Mouse (Mus musculus) brown adipose tissue, adult 24 weeks (tissue): Measurements from ENCODE around the gene Clk2. TPM values are rescaled to one million over a fixed set of nuclear protein-coding genes. Genes with fewer than 3 reads are reported as not detected.
A peak's percentile ranks its signal among the peaks of the same experiment; 100 is the strongest.

Experiments used
- H3K27ac ChIP-seq: fragments of 200-500 bp; replicated peaks from 2 replicates; pipeline ENCODE4 v1.5.1; 2012; ENCODE audit warnings: low read depth, mild to moderate bottlenecking, low read length
- H3K4me1 ChIP-seq: fragments of 200-500 bp; 2 replicates; pipeline ENCODE4 v1.6.1; 2012; ENCODE audit warnings: low read length, mixed read lengths; ENCODE audit not compliant: control insufficient read depth, insufficient read depth, insufficient read length
- H3K4me3 ChIP-seq: fragments of 200-500 bp; 2 replicates; pipeline ENCODE4 v1.5.1; 2012; ENCODE audit warnings: low read depth, mild to moderate bottlenecking, low read length, moderate library complexity; ENCODE audit not compliant: insufficient read depth
- polyA plus RNA-seq: library from polyadenylated mRNA; stranded (reverse); fragments of >200 nt; gene quantifications from 2 replicates; pipeline ENCODE4 v1.2.4, GENCODE M21; 2012; ENCODE audit not compliant: missing spikeins, insufficient read depth, insufficient read length

The Clk2 gene
- polyA plus RNA-seq, 1 experiment = 14.3 TPM

DNA sequence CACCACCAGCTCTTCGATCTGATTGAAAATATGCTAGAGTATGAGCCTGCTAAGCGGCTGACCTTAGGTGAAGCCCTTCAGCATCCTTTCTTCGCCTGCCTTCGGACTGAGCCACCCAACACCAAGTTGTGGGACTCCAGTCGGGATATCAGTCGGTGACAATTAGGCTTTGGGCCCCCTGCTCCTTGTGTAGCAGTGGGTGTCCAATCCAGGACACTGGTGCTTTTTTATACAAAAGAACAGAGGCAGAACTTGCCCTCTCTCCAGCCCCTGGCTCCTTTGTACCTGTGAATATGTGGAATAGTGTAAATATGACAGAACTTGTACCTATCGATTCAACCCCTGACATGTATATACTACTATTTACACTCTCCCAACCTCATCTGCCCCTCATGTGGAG is 11.8 kb downstream of the Clk2 start:
- Histone ChIP-seq H3K27ac (no peak overlapping the region), H3K4me1 (0 out of 2 replicates have a peak, but pooled peaks cover 5% of the 10 kb centered on the region), H3K4me3 (no peak overlapping the region)

- Histone ChIP-seq H3K27ac (peak within 1 kb of the TSS; percentile 50), H3K4me1 (0 out of 2 replicates have a peak, but pooled peaks cover 5% of the 10 kb centered on the region), H3K4me3 (peak within 1 kb of the TSS; percentile 77)
These were observed 12.9 kb downstream of the Clk2 start, which contains the start of gene Scamp3 for GRCm38 (mm10) chr3:89177242-89178106. TSS of gene Scamp3 (plus strand) at chr3:89177473.

GRCm38 (mm10) chr3:89178107-89178385 is 13.5 kb downstream of the Clk2 start:
- H3K27ac ChIP-seq = peak overlapping the region; percentile 50
- H3K4me1 ChIP-seq = 0 out of 2 replicates have a peak, but pooled peaks cover 5% of the 10 kb centered on the region
- peak overlapping the region; percentile 77 for H3K4me3 ChIP-seq

DNA sequence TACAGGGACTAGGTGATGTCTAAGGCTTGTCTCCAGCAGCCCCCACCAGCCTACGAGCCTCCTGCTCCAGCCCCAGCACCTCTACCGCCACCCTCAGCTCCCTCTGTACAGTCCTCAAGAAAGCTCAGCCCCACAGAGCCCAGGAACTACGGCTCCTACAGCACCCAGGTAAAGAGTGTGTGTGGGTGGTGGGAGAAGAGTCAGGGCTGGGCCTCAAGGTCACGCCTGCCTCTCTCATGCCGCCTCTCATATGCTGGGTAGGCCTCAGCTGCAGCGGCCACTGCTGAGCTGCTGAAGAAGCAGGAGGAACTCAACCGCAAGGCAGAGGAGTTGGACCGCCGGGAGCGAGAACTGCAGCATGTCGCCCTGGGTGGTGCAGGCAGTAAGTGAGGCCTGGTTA is 14.5 kb downstream of the Clk2 start:
- Histone ChIP-seq H3K27ac (no peak overlapping the region), H3K4me3 (no peak overlapping the region; the same call in 1 of the 2 replicates)

GRCm38 (mm10) chr3:89181749-89182500 is 17.3 kb downstream of the Clk2 start:
- Histone ChIP-seq H3K27ac (no peak overlapping the region), H3K4me3 (no peak overlapping the region), H3K4me1 (peaks cover 5% of the 10 kb centered on the region; the same call in 1 of the 2 replicates)

More for the DNA sequence above, 14.5 kb downstream of the Clk2 start:
- 0 out of 2 replicates have a peak, but pooled peaks cover 5% of the 10 kb centered on the region for H3K4me1 ChIP-seq

- H3K4me3 ChIP-seq = 0 out of 2 replicates have a peak overlapping the region, but pooled peaks have one; percentile 54
- peaks cover 5% of the 10 kb centered on the region; the same call in 1 of the 2 replicates for H3K4me1 ChIP-seq
- H3K27ac ChIP-seq = no peak overlapping the region
These were observed 18.0 kb downstream of the Clk2 start for GRCm38 (mm10) chr3:89182531-89183057.

DNA sequence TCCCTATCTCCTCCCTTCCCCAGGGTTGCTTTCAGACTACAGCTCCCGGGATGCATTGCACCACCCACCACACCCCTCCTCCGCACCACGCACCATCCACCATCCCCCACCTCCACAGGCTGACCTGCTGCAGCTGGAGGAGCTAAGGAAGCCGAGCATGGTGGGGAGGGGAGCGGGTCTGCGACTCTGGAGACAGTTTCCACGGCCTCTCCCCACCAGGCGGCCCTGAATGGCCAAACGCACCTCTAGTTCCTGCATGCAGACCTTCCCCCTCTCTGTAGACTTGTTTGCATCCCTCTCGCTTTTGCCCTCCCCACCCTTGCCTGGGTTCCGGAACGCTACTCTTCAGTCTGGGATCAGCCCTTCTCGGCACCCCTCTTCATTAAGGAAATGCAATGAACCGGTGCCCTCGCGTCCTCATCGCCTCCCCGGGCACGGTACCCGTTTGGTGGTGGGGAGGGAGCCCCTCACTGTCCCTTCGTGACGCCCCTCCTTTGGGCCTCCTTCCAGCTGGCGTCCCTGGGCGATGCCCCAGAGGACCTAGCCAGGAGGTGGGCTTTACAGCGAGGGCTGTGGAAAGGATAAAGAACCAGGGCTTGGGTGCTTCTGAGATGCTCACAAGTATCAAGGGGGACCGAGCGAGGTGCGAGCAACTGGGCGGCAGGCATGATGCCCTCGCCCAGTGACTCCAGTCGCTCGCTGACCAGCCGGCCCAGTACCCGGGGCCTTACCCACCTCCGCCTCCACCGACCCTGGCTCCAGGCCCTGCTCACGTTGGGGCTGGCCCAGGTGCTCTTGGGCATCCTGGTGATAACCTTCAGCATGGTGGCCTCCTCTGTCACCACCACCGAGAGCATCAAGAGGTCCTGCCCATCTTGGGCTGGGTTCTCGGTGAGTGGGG is 18.7 kb downstream of the Clk2 start, which contains the start of gene Fam189b:
Fam189b (plus strand) TSS at position 86 of the 901 bp plus-strand sequence.
- peaks cover under 1% of the 10 kb centered on the region; the same call in 1 of the 2 replicates for H3K4me1 ChIP-seq
- H3K4me3 ChIP-seq = peak within 1 kb of the TSS; percentile 54
- H3K27ac ChIP-seq = no peak within 1 kb of the TSS

GRCm38 (mm10) chr3:89183959-89184315 is 19.3 kb downstream of the Clk2 start:
- peak overlapping the region; percentile 54 for H3K4me3 ChIP-seq
- H3K27ac ChIP-seq = no peak overlapping the region
- H3K4me1 ChIP-seq = no peaks in the 10 kb centered on the region; the same call in 1 of the 2 replicates

DNA sequence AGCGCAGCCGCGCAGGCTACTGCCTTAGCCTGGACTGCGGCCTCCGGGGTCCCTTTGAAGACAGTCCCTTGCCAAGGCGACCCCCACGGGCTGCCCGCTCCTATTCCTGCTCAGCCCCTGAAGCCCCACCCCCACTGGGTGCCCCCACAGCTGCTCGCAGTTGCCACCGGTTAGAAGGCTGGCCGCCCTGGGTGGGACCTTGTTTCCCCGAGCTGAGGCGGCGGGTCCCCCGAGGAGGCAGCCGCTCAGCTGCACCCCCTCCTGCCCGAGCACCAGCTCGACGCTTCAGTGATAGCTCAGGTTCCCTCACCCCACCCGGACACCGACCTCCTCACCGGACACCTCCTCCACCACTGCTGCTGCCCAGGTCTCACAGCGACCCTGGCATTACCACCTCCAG is 22.6 kb downstream of the Clk2 start:
- Histone ChIP-seq H3K4me3 (no peak overlapping the region), H3K27ac (no peak overlapping the region)

GRCm38 (mm10) chr3:89187690-89188477 is 23.3 kb downstream of the Clk2 start:
- no peaks in the 10 kb centered on the region; the same call in 1 of the 2 replicates for H3K4me1 ChIP-seq
- no peak overlapping the region for H3K4me3 ChIP-seq
- H3K27ac ChIP-seq = no peak overlapping the region

More for the DNA sequence above, 22.6 kb downstream of the Clk2 start:
- no peaks in the 10 kb centered on the region; the same call in 1 of the 2 replicates for H3K4me1 ChIP-seq

DNA sequence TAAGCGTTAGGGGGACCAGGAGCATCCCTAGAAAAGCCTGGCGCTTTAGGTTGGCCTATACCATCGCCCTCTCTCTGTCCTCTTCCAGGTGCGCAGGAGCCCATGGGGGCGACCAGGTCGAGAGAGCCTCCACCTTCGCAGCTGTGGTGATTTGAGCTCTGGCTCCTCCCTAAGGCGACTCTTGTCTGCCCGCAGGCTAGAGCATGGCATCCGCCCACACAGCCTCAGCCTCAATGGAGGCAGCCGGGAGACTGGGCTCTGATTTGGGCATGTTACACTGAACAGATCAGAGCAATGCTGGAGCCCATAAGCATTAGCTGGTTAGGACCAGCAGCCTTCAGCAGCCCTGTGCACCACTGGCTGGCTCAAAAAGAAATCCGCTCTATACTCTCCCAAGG is 23.9 kb downstream of the Clk2 start:
- no peaks in the 10 kb centered on the region; the same call in 1 of the 2 replicates for H3K4me1 ChIP-seq
- H3K4me3 ChIP-seq = no peak overlapping the region
- H3K27ac ChIP-seq = no peak overlapping the region

- no peak overlapping the region for H3K27ac ChIP-seq
- H3K4me1 ChIP-seq = no peaks in the 10 kb centered on the region; the same call in 1 of the 2 replicates
- H3K4me3 ChIP-seq = no peak overlapping the region
These were observed 25.8 kb downstream of the Clk2 start for GRCm38 (mm10) chr3:89190436-89190835.

GRCm38 (mm10) chr3:89193351-89193750 is 28.8 kb downstream of the Clk2 start:
- Histone ChIP-seq H3K4me3 (no peak overlapping the region), H3K4me1 (no peaks in the 10 kb centered on the region), H3K27ac (no peak overlapping the region)

- no peak overlapping the region for H3K27ac ChIP-seq
- no peaks in the 10 kb centered on the region for H3K4me1 ChIP-seq
- no peak overlapping the region for H3K4me3 ChIP-seq
These were observed 29.3 kb downstream of the Clk2 start for GRCm38 (mm10) chr3:89193853-89194252.
